Mouse (Mus musculus) mouse embryonic stem cell (cell line): ENCODE measurements around the gene Clybl.

Source experiments
- in situ Hi-C, 2 experiments: fragments of 300-500 bp; cut with MboI; formaldehyde crosslinking; loops; 1 replicate in 1 of 2; 3 replicates in 1 of 2; pipeline ENCODE4 v1.14.3; 2019 to 2020; ENCODE audit warnings: low sequenced_read_pairs in 2 of 2, low pct_unique_long_range_greater_than_20kb in 1 of 2, mixed read lengths in 1 of 2; ENCODE audit not compliant: unreplicated experiment in 1 of 2

Clybl gene

GRCm38 (mm10) chr14:122181078-122181814 lies at the start of gene Clybl:
Clybl (plus strand) TSS chr14:122181704.
- in situ Hi-C loops, result no loop called here

DNA sequence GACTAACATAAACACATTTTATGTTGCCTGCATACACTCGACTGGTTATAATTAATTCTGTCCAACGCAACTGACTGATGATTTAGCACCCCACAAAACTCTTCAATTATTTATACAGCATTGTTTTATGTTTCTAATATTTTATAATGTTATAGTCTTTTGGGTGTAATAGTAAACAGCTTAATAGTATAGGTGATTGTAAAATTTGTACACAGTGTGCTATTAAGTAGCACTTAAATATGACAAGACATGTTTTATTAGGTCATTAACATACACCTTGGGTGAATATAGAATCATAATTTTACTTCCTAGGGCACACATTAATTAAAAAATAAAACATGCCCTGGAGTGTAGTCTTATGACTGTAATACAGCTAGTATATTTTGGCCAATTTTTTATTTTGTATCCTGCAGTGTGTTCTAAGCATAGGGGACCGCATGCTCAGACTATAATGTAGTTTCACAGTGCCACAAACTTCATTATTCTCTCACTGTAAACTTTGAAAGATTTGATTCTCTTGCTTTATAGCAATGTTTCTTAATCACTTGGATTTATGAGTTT lies 45.1 kb upstream of the Clybl start:
- in situ Hi-C loops, result no loop called here

GRCm38 (mm10) chr14:122137234-122137633 lies 44.3 kb upstream of the Clybl start:
- in situ Hi-C loops, result no loop called here

- in situ Hi-C loops, result no loop called here
These were observed 41.4 kb upstream of the Clybl start for GRCm38 (mm10) chr14:122140126-122140525.

DNA sequence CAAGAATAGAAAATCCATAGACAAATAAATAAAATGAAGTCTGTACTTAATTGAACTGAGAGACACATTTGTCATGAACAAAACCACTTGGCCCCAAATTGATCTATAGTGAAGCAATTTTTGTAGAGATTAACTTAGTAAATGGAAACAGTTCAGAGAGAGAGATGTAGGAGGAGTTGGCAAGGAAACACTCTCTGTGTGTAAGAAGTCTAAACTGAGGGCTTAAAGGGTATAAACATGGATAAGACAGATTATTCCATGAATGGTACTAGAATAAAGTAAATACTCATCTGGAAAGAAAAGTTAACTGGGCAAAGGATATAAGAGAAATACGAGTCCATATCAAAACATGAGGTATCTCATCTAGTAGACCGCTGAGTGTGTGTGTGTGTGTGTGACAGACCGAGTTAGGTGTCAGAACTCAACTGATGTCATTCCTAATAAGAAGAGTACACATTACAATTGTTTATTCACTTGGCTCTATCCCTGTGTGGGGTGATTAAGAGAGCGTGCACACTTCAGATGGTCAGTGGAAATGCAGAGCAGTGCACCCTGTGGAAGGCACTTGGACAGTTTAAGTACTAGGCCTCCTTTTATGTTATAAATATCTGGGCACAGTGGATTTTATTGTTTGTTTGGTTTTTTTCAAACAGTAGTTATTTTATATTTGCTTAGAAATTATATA lies 37.8 kb upstream of the Clybl start:
- in situ Hi-C loops, result no loop called here

- in situ Hi-C loops, result no loop called here
These were observed 36.1 kb upstream of the Clybl start for GRCm38 (mm10) chr14:122145374-122145773.

DNA sequence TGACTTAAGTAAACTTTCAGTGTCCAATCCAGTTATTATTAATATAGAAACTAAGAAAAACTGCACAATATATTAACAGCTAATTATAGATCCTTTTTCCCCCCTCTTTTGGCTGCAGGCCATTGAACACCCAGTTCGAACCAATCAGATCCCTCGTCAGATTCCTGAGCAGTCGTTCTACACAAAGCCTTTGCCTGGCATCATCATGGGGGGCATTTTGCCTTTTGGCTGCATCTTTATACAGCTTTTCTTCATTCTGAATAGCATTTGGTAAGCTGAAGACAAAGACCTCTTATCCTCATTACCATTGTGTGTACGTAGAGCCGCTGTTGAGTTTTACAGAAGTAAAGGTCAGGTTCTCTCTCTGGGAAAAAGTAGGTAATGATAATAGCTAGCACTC lies 30.9 kb upstream of the Clybl start:
- in situ Hi-C loops, result no loop called here

DNA sequence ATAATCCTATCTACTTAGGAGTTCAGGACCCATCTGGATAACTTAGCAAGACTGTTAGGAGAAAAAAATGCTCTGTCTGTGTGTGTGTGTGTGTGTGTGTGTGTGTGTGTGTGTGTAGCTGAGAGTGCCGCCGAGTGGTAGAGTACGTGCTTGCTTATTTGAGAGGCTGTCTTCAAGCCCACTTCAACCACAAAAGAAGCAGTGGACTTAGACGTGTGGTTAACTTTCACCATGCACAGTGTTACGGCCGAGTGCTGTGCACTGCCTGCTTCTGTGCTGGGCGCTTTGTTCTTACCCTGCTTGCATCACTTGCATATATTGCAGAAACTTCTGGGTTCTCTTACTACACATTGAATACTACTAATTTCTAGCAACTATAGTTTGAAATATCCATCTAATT lies 23.8 kb upstream of the Clybl start:
- in situ Hi-C loops, result no loop called here

- in situ Hi-C loops, result no loop called here
These were observed 20.6 kb upstream of the Clybl start for GRCm38 (mm10) chr14:122160916-122161315.

- in situ Hi-C loops, result no loop called here
These were observed 12.6 kb upstream of the Clybl start for GRCm38 (mm10) chr14:122168912-122169311.

GRCm38 (mm10) chr14:122170202-122170781 lies 11.2 kb upstream of the Clybl start:
- in situ Hi-C loops, result no loop called here

GRCm38 (mm10) chr14:122171031-122171430 lies 10.5 kb upstream of the Clybl start:
- in situ Hi-C loops, result no loop called here

- in situ Hi-C loops, result no loop called here
These were observed 5.2 kb upstream of the Clybl start for GRCm38 (mm10) chr14:122176263-122176798.

- in situ Hi-C loops, result no loop called here
These were observed 2.2 kb upstream of the Clybl start for GRCm38 (mm10) chr14:122179262-122179661.

DNA sequence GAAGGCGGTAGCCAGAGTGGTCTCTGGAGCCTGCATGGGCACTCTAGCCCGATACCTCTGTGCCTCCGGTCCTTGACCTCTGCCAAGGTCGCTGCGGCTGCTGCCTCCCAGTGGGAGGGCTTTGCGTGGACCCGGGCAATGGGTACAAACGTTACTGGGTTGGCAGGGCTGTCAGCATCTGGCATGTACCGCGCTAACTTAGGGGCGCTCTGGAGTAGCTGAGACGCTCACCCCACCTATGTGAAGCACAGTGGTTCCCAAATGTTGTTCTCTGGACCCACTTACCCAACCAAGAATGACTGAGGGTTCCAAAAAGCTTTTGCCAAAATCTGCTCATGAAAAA lies 282 bp downstream of the Clybl start:
- in situ Hi-C loops, result no loop called here

DNA sequence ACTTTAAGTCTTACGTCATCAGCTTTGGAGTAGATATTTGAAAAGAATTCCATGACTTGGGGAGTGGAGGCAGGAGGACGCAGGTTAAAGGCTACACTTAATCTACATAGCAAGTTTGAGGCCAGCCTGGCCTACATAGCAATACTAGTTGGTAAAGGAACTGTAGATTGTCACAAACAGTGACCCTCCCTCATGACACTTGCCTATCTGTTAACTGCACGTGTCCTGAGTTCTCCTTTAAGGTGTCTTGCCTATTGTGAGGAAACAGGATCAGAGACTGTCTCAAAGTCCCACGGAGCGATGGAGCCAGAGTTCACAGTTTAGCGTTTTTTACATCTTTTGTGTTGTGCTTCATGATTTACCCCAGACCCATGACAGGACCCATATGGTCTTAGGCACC lies 716 bp downstream of the Clybl start:
- in situ Hi-C loops, result no loop called here

- in situ Hi-C loops, result no loop called here
These were observed 2.5 kb downstream of the Clybl start for GRCm38 (mm10) chr14:122183974-122184373.

DNA sequence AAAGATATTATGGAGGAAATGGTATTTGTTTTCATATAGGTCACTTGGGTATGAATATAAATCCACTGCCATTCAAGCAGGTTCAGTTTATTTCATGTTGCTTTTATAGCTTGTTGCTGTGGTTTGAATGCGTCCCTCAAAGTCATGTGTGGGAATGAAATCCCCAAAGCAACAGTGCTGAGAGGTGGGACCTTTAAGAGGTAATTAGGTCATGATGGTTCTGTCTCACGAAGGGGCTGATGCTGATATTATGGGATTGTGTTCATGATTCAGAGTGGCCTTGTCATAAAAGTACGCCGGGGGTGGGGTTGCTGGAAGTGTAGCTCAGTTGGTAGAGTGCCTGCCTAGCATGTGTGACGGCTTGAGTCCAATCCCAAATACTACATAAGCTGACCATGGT lies 6.7 kb downstream of the Clybl start:
- in situ Hi-C loops, result no loop called here

DNA sequence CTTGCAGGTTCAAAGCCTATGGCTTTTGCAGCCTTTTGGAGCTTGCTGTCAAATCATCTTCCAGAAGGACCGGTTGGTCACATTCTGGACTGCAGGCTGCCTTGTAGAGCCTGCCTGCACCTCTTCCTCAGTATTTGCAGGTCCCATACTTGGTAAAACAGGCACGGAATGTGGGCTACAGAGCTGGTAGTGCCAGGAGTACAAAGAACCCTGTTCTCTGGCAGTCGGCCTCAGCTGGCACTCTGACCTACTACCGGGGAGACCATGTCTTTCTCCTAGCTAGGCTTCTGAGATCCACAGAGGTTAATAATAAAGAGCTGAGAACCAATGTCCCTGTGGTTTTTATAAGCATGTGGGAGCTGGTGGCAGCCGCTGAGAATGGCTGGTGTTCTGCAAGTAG lies 8.4 kb downstream of the Clybl start:
- in situ Hi-C loops, result no loop called here
